Mouse (Mus musculus) ZHBTc4 (cell line): ENCODE data around the gene Gm20388.
"Not testable (repeated sequence)": the region's sequence is repeated elsewhere in the genome, so short reads cannot be mapped to it uniquely, and the experiment has no call there.

Experiments
- DNase-seq: peaks from one replicate; pipeline ENCODE4 v3.0.0-alpha.2; 2011; ENCODE audit warnings: low read depth, low spot score

The Gm20388 gene

DNA sequence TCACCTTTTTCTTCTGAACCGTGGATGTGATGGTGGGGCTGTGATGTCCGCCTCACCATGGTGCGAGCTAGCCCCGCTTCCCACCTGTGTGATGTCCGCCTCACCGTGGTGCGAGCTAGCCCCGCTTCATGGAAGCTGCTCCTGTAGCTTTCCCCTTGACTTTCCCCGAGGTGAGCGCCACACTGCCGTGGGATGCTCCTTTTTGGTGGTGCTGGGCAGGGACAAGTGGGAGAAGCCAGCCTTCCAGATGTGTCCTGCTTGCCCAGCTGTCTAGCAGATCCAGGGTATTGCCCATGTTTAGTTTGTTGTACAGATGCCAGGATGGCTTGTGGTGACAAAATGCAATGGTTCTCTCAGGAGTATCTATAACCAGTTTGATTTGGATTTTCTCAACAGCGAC is 1752.5 kb downstream of the Gm20388 start:
- DNase-seq = no peak

DNA sequence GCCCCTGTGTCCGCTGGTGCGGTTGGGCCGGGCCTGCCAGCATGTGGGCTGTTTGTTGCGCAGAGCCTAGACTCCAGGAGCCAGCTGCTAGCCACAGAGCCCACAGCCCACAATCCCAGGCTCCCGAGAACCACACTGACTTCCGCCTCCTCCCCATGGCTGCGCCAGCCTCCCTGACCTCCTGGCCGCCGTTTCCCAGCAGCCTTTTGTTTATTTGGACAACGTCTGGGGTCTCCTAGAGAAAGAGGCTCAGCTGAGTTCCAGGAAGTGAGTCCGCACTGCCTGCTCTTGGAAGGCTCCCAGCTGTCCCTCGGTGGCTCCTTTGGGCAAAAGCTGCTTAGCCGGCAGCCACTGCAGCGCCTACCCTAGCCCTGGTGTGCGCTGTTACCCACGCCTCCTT is 1754.7 kb downstream of the Gm20388 start:
- DNase-seq = peak; percentile 67

DNA sequence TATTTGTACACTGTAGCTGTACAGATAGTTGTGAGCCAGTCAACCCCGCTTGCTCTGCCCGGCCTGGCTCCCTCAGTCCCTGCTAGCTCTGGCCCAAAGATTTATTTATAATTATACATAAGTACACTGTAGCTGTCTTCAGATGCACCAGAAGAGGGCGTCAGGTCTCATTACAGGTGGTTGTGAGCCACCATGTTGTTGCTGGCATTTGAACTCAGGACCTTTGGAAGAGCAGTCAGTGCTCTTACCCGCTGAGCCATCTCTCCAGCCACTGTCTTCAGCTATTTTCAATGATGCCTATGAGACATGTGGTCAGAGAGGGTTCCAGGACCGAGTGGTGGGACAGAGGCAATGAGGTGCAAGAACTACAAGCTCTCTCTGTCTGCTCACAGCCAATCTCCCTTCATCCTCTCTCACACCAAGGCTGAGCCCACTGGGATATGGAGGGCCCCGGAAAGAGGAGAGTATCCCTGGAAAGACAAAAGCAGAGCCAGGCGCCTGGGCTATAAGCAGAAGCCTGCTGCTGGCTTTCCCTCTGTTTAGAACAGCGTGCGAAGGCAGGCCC is 1757.4 kb downstream of the Gm20388 start:
- not testable (repeated sequence) for DNase-seq

DNA sequence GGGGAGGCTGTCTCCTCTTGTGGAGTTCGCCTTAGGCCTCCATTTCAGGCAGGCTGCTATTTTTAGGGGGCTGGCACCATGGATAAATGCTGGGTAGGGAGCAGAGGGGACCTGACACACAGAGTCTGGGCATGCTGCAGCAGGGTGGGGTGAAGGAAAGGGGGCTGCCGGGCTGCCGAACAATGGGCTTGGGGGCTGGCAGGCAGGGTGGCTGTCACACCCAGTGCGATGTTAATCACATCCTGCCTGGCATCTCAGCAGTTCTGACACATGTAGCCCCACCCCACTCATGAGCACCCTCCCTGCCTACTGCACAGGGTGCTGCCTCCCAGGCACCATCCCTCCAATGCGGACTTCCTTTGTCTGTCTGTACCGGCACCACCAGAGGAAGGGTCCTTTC is 1757.9 kb downstream of the Gm20388 start:
- no peak for DNase-seq

DNA sequence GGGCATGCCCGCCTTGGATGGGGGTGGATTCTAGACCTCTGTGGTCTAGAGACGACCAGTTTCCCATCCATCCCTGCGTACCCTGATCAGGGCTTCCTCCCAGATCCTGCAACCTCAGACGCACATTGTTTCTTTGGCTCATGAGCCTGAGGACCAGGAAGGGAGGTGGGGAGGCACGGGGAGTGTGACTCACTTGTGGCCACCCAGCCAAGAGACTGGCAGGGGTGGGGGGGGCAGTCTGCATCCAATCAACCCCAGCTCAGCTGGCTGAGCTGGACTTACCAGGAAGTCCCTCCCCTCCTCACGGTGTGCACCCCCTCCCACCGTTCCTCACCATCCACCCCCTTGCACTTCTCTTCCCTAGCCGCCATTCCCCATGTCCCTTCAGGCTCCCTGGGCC is 1758.6 kb downstream of the Gm20388 start:
- peak; percentile 49 for DNase-seq

DNA sequence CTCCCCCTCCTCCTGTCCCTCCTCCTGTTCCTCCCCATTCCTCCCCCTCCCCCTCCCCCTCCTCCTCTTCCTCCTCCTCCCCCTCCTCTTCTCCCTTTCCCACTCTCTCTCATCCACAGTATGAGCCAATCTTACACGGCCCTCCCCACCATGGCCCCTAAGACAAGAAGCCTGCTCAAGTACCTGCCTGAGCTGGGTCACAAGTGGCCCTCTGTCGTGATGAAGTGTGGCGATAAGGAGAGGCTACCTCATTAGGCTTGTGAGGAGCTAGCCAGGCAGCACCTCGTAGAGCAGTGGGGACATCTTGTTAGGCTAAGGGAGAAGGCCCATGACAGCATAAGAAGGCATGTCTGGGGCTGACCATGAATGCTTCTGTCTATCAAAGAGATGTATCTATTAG is 1762.5 kb downstream of the Gm20388 start:
- DNase-seq = no peak

DNA sequence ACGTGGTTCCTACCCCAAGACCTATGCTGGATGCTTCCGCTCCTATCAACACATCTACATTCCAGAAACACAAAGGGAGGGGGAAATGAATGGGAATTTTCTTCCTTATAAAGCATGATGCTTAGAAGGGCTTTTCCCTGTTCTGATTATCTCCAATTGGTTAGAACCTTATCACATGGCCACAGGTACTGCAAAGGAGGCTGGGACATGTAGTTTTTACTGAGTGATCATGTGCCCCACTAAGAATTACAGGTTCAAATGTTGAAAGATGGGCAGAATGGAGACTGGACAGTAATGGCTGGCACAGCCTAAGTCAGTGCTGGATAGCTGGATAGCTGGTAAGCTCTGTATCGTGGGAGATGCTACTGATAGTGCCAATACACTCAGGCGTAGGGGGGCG is 1763.3 kb downstream of the Gm20388 start:
- peak; percentile 51 for DNase-seq

DNA sequence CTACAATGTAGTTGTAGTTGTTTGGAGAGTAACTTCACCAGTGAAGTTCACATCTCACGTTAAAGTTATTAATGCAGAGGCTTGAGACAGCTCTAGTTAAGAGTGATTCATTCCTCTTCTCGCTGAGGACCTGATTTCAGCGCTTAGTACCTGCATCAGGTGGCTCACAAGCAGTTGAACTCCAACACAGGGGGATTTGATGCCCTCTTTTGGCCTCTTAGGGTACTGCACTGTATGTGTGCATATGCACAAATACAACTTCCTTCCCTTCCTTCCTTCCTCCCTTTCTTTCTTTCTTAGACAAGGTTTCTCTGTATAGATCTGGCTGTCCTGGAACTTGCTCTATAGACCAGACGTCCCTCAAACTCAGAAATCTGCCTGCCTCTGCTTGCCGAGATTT is 1763.9 kb downstream of the Gm20388 start:
- DNase-seq = peak; percentile 73

DNA sequence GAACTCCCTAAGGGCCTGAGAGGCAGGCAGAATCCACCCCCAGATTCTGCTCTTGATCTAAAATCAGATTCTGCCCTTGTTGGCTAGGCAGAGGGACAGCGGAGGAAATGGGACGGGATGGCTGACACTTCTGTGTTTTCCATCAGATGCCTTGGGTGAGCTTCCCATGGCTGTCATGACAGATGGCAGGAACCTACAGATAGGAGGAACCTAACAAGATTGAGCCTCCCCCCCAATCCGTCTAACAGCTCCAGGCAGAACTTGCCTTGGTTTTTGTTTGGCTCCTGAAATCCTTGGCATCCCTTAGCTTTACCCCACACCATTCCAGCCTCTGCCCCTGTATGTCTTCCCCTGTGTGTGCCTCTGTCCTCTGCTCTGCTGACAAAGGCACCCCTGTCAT is 1764.5 kb downstream of the Gm20388 start:
- DNase-seq = no peak

DNA sequence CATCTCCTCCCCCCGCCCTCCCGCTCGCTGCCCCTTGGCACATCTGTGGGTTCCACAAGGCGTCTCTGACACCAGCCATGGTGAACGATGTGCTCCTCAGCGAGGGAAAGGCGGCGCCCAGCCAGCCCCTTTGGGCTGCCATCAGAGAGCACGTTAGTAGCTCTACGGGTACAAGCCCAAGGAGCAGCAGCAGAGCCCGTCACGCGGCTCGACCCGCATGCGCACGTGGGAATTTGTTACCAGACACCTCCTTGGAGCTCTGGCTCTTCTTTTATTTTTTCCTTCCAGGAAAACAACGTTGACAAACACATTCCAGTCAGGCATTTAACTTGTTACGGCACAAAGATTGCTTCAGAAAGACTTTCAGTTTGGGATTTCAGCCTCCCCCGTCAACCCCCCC is 1765.1 kb downstream of the Gm20388 start:
- peak; percentile 58 for DNase-seq

DNA sequence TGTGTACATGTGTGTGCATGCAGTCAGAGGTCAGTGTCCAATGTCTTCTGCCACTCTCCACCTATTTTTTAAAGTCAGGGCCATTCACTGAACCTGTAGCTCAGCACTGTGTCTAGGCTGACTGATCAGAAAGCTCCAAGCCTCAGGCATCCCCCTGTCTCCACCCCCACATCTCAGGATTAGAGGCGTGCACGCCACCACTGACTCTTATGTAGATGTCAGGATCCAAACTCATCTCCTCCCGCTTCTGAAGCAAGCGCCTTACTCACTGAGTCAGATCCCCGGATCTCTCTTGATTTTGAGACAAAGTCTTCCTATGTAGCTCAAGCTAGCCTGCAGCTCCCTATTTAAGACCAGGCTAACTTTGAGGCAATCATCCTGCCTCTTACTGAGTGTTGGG is 1768.1 kb downstream of the Gm20388 start:
- DNase-seq = peak; percentile 66

DNA sequence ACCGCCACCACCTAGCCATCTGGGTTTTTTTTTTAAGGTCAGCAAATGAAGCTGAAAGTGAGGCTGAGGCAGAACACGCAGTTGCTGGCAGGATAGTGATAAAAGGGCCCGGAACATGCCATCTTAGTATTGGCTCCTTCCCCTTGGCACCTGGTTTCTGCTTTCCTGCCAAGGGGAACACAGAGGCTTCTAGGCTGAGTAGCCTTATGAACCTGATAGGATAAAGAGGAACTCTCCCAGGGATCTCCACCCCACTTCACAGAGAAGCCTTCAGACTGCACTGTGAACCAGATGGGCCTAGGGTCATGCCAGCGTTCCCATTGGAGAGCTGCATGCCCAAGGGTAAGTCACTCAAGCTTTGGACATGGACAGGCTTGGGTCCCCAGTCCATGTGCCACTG is 1770.3 kb downstream of the Gm20388 start:
- no peak for DNase-seq

DNA sequence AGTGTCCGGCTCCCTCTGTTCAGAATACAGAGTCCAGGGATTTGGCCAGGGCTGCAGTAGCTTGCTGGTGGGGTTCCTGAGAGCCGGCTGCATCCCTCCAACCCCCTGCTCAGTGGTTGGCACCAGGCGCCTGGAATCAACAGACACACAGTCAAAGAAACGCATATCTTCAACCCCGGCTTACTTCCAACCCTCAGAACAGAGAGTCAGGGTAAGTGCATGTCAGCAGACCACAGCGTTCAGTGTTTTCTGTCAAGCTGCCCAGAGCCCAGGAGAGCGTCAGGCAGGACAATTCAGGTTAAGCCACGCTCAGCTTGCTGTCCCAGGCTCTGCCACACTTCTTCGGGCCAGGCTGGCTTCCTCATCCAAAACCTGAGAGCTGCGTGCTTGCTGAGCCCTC is 1770.8 kb downstream of the Gm20388 start:
- DNase-seq = no peak

DNA sequence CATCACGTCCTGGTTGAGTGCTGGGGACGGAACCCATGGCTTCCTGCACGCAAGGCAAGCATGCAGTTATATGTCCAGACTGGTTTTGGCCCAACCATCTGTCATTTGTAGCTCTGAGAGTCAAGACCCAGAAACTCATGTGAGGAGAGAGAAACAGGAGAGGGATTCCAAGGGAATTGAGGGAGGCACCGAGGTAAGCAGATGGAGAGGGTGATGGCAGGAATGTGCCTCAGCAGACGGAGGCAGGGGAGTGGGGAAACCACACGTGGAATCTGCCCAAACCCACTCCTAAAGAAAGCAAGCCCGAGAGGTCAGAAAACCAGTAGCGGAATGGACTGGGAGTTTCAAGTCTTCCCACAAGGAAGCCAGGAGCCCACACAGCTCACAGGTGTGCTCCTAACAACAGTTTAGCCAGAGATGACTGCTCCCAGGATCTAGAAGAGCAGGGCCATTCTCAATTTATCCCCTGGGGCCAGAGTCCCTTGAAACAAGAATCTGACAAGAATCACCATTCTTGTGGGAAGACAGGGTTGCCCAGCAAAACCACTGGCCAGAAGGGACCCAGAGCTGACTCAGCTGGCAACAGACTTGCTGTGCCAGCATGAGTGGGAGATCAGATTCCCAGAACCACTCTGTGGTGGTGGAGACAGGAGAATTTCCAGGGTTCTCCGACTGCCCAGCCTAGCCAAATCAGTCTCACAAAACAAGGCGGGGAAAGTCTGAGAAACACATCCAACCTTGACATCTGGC is 1772.6 kb downstream of the Gm20388 start:
- no peak for DNase-seq

DNA sequence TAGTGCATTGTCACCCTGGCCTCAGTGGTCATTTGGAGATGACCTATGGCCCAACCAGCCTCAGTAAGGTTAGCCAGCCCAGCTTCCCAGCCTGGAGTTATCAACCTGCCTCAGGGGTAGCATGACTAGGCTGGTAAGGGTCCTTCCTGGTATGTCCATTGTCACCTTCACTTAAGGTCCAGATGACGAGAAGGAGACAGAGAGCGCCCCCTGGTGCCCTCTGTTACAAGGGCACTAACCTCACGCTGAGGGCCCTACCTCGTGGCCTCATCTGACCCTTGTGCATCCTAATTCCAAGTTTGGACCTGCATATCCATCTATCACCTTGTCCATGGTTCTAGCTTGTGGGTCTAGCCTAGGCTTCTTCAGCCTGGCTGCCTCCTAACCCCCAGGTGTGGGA is 1774.8 kb downstream of the Gm20388 start:
- peak; percentile 74 for DNase-seq

DNA sequence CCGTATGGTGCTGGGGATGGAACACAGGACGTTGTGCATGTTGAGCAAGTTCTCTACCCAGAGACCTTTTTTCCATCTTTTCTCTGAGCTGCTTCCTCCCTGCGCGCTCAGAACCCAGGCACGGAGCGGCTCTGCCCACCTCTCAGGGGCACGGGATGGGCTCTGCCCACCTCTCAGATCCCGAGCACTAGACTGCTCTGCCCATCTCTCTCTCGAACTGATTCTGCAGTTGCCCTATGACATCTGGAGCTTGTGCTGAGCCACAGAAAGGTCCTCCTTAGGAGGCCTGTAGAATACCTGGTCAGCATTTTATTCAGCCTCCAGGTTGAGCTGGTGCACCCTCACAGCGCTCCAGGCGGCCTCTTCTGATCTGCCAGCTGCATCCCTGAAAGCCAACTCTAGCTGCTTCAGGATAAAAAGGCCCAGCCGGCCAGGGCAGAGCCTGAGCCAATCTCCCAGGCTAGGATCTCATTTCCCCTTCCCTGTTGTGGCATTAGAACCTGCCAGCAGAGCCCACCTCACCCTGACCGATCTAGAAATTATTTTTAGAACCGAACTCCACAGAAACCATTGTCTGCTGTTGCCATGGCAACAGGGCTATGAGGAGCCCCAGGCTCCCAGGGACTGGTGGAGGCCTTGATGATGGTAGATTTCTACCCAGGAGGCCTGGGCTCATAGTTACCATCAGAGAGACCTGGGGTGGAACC is 1777.0 kb downstream of the Gm20388 start:
- peak; percentile 81 for DNase-seq

DNA sequence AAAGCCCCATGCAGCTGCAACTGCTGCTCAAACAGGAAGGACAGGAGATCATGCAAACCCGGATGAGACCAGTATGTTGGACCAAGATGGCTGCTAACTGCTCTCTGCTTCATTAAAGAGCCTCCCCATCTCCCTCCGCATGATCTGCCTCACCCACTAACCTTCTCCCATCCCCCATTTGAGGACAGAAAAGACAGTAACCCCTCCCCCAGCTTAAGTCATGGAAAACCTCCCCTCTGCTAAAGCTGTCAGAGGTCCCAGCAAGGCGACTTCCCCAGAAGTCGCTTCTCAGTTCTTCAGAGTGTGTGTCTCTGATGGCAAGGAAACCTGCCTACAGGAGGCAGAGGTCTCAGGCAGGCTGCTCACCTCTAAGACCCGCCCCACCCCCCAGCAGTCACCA is 1777.9 kb downstream of the Gm20388 start:
- peak; percentile 64 for DNase-seq

DNA sequence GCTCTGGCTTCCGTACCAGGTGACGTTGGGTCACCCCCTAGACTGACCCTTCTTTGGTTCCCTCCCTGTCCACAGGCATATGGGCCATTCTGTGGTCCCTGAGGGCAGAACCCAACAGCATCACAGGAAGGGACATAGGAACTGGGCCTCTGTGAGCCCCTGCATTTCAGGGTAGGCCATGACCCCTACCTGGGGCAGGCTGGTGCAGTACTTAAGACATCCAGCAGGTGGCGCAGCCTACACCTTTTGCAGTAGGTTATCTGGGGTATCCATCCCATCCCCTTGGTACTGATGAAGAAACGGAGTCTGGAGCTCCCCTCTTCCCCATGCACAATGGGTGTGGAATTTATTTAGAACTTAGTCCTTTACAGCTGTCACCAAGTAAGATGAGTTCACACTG is 1783.8 kb downstream of the Gm20388 start:
- peak; percentile 70 for DNase-seq

DNA sequence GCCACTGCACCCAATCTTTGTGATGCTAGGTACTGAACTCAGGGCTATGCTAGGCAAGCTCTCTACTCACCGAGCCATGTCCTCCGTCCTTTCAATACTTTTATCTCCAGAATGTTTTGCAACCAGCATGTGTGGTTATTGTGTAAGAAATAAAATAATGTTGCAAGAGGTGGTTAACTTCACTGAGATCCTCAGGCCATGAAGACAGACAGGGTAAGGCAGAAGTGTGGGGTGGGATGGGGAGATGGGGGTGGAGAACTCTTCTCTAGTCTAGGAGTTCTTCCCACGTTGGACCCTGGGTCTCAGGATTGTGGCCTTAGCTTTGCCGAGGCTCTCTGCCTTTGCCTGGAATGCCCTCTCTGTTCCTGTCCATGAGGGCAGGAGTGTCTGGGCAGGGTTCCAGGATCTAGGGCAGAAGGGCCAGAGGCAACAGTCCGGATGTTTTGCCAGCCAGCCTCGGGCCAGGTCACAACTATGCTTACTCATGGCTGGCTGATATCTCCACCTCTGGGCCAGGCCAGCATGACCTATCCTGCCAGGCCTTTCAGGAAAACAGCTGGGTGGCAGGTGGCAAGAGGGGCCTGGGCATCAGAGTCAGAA is 1785.0 kb downstream of the Gm20388 start:
- no peak for DNase-seq

DNA sequence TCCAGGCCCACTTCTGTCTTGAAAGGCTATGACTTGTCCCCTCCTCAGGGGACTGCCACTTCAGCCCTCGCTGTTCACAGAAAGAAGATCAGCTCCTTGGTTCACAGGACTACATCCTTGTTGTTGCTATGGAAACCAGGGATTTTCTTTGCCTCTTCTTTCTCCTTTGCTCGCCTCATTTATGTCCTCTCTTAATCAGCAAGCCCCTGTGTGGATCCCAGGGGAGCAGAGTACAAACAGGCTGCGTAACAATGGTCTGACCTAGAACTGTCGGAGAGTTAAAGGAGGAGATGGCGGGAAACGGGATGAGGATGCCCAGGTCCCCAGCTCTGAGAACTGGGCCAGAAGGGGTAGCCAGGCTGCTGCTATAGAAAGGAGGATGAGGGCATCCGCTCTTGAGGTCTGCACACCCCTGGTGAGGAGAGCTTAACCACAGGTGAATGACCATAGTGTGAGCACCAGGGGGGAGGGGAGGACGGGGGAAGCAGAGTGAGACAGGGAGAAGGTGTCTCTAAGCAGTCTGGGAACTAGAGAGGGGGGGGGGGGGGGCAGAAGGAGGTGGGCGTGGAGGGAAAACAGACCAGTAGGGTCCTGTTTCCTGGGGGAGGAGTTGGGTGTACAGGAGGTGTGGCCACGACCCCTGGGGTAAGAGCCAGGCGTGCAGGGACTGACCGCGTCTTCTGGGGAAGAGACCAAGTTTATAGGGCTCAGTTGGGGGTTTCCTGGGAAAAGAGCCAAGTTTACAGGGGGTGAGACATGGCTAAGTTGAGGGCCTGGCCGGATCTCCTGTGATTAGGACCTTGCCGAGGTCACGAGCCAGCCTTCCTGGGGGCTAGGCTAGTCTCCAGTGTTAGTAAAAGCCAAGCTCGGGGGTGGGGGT is 1787.3 kb downstream of the Gm20388 start:
- peak; percentile 42 for DNase-seq

DNA sequence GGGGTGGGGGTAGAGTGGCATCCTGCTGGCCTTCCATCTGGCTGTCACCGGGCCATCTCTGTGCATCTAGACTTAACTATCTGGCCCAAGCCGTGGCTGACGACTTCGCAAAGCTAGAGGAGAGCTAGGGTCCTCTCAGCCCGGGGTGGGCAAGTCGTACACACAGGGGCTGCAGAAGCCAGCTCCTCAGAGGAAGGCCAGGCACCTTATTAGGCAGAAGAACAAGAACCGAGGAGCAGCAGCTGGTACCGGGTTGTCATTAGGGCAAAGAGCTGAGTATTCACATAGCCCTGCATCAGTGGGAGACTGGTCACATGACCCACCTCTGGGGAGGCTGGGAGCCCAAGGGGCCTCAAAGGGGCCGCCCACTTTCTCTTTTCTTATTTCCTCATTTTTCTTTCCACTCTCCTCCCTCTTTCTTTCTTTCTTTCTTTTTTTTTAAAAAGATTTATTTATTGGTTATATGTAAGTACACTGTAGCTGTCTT is 1788.0 kb downstream of the Gm20388 start:
- no peak for DNase-seq
